Mouse (Mus musculus): ENCODE measurements at regions not wholly inside any gene's neighbourhood (a gene's known extent, or its start where the extent isn't known, plus 50 kb on each side); places are given as distances from the start of the nearest gene placed in this dataset.

- Histone ChIP-seq H3K27me3 (ENCODE audit: control insufficient read depth, insufficient read depth, insufficient read length) (no peaks in the 10 kb centered on the region), H3K4me3 (no peak overlapping the region), H3ac (ENCODE audit: control insufficient read depth, insufficient read length) (no peak overlapping the region), H3K4me2 (ENCODE audit: low read depth) (no peak overlapping the region), H3K79me2 (ENCODE audit: control insufficient read depth, insufficient read depth) (no peaks in the 10 kb centered on the region), H3K36me3 (ENCODE audit: control insufficient read depth, insufficient read depth) (no peaks in the 10 kb centered on the region)
- TF ChIP-seq SRF (IDR thresholded peaks at IDR 0.05; ENCODE audit: control insufficient read depth, insufficient read length, low read depth) (no peak), POLR2A (IDR thresholded peaks at IDR 0.05; ENCODE audit: insufficient read length, low read depth) (no peak), MYOG (IDR thresholded peaks at IDR 0.05; ENCODE audit: control insufficient read depth in 1 of 3, insufficient read depth in 1 of 3, insufficient read length in 2 of 3, low read depth in 2 of 3) (no peak), USF1 (IDR thresholded peaks at IDR 0.05; ENCODE audit: low read depth) (no peak), MAX (IDR thresholded peaks at IDR 0.05; ENCODE audit: low read depth) (no peak)
Observed at GRCm38 (mm10) chr9:63087195-63087594, 61.6 kb downstream of the Skor1 start.

- TF ChIP-seq MYOD1 (IDR thresholded peaks at IDR 0.05; ENCODE audit: control insufficient read depth in 1 of 3, insufficient read length in 2 of 3, low read depth in 2 of 3) (no peak), POLR2A (IDR thresholded peaks at IDR 0.05; ENCODE audit: insufficient read length, low read depth) (no peak), REST (IDR thresholded peaks at IDR 0.05; ENCODE audit: insufficient read depth, insufficient read length) (no peak)
Observed at GRCm38 (mm10) chr9:63086671-63087070, 62.1 kb downstream of the Skor1 start.

GRCm38 (mm10) chr9:63082830-63083229, 65.9 kb downstream of the Skor1 start:
- Histone ChIP-seq H3K4me3 (no peak overlapping the region), H3K36me3 (ENCODE audit: control insufficient read depth, insufficient read depth) (no peaks in the 10 kb centered on the region), H3K79me2 (ENCODE audit: control insufficient read depth, insufficient read depth) (no peaks in the 10 kb centered on the region), H3K27me3 (ENCODE audit: control insufficient read depth, insufficient read depth, insufficient read length) (no peaks in the 10 kb centered on the region), H3K4me2 (ENCODE audit: low read depth) (no peak overlapping the region), H3ac (ENCODE audit: control insufficient read depth, insufficient read length) (no peak overlapping the region)
- TF ChIP-seq USF1 (IDR thresholded peaks at IDR 0.05; ENCODE audit: low read depth) (no peak), MYOG (IDR thresholded peaks at IDR 0.05; ENCODE audit: control insufficient read depth in 1 of 3, insufficient read depth in 1 of 3, insufficient read length in 2 of 3, low read depth in 2 of 3) (no peak)

More at GRCm38 (mm10) chr9:63086671-63087070, 62.1 kb downstream of the Skor1 start:
- no peaks in the 10 kb centered on the region for H3K79me2 ChIP-seq (ENCODE audit: control insufficient read depth, insufficient read depth)
- H3K36me3 ChIP-seq (ENCODE audit: control insufficient read depth, insufficient read depth) = no peaks in the 10 kb centered on the region
- H3K4me3 ChIP-seq = no peak overlapping the region
- H3K4me2 ChIP-seq (ENCODE audit: low read depth) = no peak overlapping the region
- H3K27me3 ChIP-seq (ENCODE audit: control insufficient read depth, insufficient read depth, insufficient read length) = no peaks in the 10 kb centered on the region
- no peak overlapping the region for H3ac ChIP-seq (ENCODE audit: control insufficient read depth, insufficient read length)

- no peaks in the 10 kb centered on the region for H3K27me3 ChIP-seq (ENCODE audit: control insufficient read depth, insufficient read depth, insufficient read length)
- no peaks in the 10 kb centered on the region for H3K36me3 ChIP-seq (ENCODE audit: control insufficient read depth, insufficient read depth)
- no peak overlapping the region for H3K4me2 ChIP-seq (ENCODE audit: low read depth)
- TF ChIP-seq POLR2AphosphoS2 (IDR thresholded peaks at IDR 0.05; ENCODE audit: insufficient read length, low read depth) = no peak
- no peak for TF ChIP-seq TCF3 (IDR thresholded peaks at IDR 0.05; ENCODE audit: insufficient read length, low read depth)
- TF ChIP-seq TCF12 (IDR thresholded peaks at IDR 0.05; ENCODE audit: insufficient read depth, poor library complexity, severe bottlenecking) = no peak
- no peak for TF ChIP-seq E2F4 (IDR thresholded peaks at IDR 0.05; ENCODE audit: insufficient read depth)
- no peak for TF ChIP-seq USF1 (IDR thresholded peaks at IDR 0.05; ENCODE audit: low read depth)
- TF ChIP-seq REST (IDR thresholded peaks at IDR 0.05; ENCODE audit: insufficient read depth, insufficient read length) = no peak
- no peak for TF ChIP-seq MYOD1 (IDR thresholded peaks at IDR 0.05; ENCODE audit: control insufficient read depth in 1 of 3, insufficient read length in 2 of 3, low read depth in 2 of 3)
- no peak for TF ChIP-seq MYOG (IDR thresholded peaks at IDR 0.05; ENCODE audit: control insufficient read depth in 1 of 3, insufficient read depth in 1 of 3, insufficient read length in 2 of 3, low read depth in 2 of 3)
- TF ChIP-seq POLR2A (IDR thresholded peaks at IDR 0.05; ENCODE audit: insufficient read length, low read depth) = no peak
- TF ChIP-seq CEBPB (IDR thresholded peaks at IDR 0.05; ENCODE audit: insufficient read depth, poor library complexity, severe bottlenecking) = no peak
- no peak for TF ChIP-seq SRF (IDR thresholded peaks at IDR 0.05; ENCODE audit: control insufficient read depth, insufficient read length, low read depth)
- no peak for TF ChIP-seq MAX (IDR thresholded peaks at IDR 0.05; ENCODE audit: low read depth)
- H3ac ChIP-seq (ENCODE audit: control insufficient read depth, insufficient read length) = no peak overlapping the region
- no peaks in the 10 kb centered on the region for H3K79me2 ChIP-seq (ENCODE audit: control insufficient read depth, insufficient read depth)
- no peak overlapping the region for H3K4me3 ChIP-seq
Observed at GRCm38 (mm10) chr9:63082311-63082710, 66.5 kb downstream of the Skor1 start.

GRCm38 (mm10) chr9:63080406-63080805, 68.4 kb downstream of the Skor1 start:
- Histone ChIP-seq H3K79me2 (ENCODE audit: control insufficient read depth, insufficient read depth) (no peaks in the 10 kb centered on the region), H3K27me3 (ENCODE audit: control insufficient read depth, insufficient read depth, insufficient read length) (no peaks in the 10 kb centered on the region), H3ac (ENCODE audit: control insufficient read depth, insufficient read length) (no peak overlapping the region), H3K4me3 (no peak overlapping the region), H3K36me3 (ENCODE audit: control insufficient read depth, insufficient read depth) (no peaks in the 10 kb centered on the region), H3K4me2 (ENCODE audit: low read depth) (no peak overlapping the region)
- no peak for TF ChIP-seq TCF3 (IDR thresholded peaks at IDR 0.05; ENCODE audit: insufficient read length, low read depth)

GRCm38 (mm10) chr9:63075252-63075651, 73.5 kb downstream of the Skor1 start:
- H3K27me3 ChIP-seq (ENCODE audit: control insufficient read depth, insufficient read depth, insufficient read length) = no peaks in the 10 kb centered on the region
- no peaks in the 10 kb centered on the region for H3K36me3 ChIP-seq (ENCODE audit: control insufficient read depth, insufficient read depth)
- no peaks in the 10 kb centered on the region for H3K79me2 ChIP-seq (ENCODE audit: control insufficient read depth, insufficient read depth)
- TF ChIP-seq TCF3 (IDR thresholded peaks at IDR 0.05; ENCODE audit: insufficient read length, low read depth) (no peak), SRF (IDR thresholded peaks at IDR 0.05; ENCODE audit: control insufficient read depth, insufficient read length, low read depth) (no peak), E2F4 (IDR thresholded peaks at IDR 0.05; ENCODE audit: insufficient read depth) (no peak)
- no peak overlapping the region for H3K4me3 ChIP-seq
- H3K4me2 ChIP-seq (ENCODE audit: low read depth) = no peak overlapping the region
- no peak overlapping the region for H3ac ChIP-seq (ENCODE audit: control insufficient read depth, insufficient read length)
